Mouse (Mus musculus) left cerebral cortex, postnatal 10 days (tissue): ENCODE results near the gene Il1rl1. TPM values are rescaled to one million over a fixed set of nuclear protein-coding genes. Genes with fewer than 3 reads are reported as not detected.

Experiments used
- DNase-seq, 2 experiments: peaks; one replicate each; pipeline ENCODE4 v3.0.0; 2021 to 2022; ENCODE audit warnings: low spot score in 2 of 2, mixed read lengths in 1 of 2; ENCODE audit errors: extremely low spot score in 1 of 2
- intact Hi-C: fragments of 180-260 bp; cut with DNase I; formaldehyde crosslinking; loops from one replicate; pipeline ENCODE4 v1.15.1; 2025
- total RNA-seq, 2 experiments: library from RNA; stranded (reverse); gene quantifications; 2 replicates each; pipeline ENCODE4 v1.2.3; 2021

The Il1rl1 gene
- total RNA-seq, 2 experiments from 2014 or later: 0.21 to 0.53 TPM

DNA sequence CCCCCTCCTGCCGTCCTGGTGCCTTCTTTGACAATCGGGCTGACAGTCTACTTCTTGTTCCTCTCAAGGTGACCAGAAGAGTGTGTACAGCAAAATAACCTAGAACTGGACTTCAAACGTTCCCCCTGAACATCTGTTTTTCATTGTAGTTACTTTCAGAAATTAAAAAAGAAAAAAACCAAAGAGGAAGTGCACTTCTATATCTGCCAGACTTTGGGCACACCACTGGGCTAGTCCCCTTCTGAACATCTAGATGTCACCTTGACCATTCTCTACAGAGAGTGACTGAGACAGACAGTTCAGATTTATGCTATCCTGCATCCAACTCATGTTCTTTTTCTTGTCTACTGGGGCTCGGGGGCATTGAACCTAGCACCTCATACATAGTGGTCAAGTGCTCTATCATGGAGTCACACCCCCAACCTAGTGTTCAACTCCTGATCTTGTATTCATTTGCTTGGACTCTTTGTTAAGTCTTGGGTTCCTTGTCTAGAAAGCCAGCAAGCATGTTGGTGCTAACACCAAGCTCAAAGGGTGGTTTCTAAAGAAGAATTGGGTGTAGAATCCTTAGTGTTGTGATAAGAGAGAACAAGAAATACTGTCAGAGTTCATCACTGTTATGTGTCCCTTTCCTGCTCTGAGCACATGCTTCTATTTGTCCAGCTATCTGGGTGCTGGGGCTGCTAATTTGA is 919 bp downstream of the Il1rl1 start:
- intact Hi-C loops: no loop called here
- no peak for DNase-seq

DNA sequence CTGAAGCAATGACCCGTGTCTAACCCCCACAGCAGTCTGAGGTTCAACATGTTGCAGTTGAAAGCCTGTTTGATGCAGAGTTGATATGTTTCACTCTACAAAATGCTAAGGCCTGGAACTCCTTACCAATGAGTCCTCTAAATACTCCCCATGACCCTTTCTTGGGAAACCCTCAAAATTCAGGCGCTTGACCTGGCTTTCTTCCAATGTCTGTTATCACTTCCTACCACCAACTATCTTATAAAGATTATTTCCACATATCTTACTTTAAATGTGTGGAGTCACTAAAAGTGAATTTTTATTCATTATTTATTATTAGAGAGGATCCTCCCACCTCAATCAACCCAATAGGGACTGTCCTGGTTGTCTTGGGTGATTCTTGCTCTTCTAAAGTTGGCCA is 2.8 kb downstream of the Il1rl1 start:
- intact Hi-C loops: no loop called here
- no peak for DNase-seq

GRCm38 (mm10) chr1:40435936-40436335 is 6.6 kb downstream of the Il1rl1 start:
- intact Hi-C loops: no loop called here

DNA sequence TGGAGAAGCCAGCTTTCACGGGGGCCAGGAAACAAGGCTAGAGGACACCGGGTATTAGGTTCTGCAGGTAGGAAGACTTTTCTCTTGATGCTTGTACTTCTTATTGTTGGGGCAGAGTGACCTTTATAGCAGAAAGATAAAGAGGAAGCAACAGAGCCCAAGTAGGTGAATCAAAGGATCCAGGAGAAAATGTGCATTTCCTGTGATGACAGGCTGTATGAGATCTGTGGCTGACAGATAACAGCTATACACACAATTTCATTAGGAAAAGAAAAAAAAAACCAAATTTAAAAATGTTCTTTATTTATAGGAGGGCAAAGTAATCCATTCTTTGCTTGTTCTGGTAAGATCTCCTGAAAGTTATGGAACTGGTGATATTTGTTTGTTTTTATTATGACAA is 8.0 kb downstream of the Il1rl1 start:
- intact Hi-C loops: no loop called here
- no peak for DNase-seq

More at GRCm38 (mm10) chr1:40435936-40436335, 6.6 kb downstream of the Il1rl1 start:
- no peak for DNase-seq

- intact Hi-C loops: no loop called here
- no peak for DNase-seq
These were observed 10.1 kb downstream of the Il1rl1 start for GRCm38 (mm10) chr1:40439504-40439903.

GRCm38 (mm10) chr1:40444800-40445199 is 15.4 kb downstream of the Il1rl1 start:
- no peak for DNase-seq
- intact Hi-C loops: no loop called here

- no peak for DNase-seq
- intact Hi-C loops: no loop called here
These were observed 36.4 kb downstream of the Il1rl1 start, which contains the start of gene Il18r1 for GRCm38 (mm10) chr1:40465477-40466430. Gene Il18r1 (plus strand): TSS chr1:40465552.

- intact Hi-C loops: no loop called here
- DNase-seq: no peak
These were observed 37.9 kb downstream of the Il1rl1 start for GRCm38 (mm10) chr1:40467306-40467705.

DNA sequence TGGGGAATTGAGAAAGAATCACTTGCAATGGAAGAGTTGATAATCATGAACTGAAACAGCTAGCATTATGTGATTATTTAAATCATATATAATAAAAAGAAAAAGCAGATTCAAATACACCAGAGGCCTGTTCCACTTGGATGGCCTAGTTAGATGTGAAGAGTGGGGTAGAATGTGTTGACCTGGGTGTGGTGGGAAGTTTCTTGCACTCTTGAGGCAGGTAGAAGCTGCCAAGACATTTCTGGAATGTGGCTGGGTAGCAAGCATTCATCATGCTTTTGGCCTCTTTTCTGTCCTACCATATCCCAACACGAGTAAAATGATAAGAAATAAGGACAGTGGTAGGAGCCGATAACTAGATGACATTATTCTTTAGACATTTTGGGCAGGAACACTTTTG is 39.4 kb downstream of the Il1rl1 start:
- no peak for DNase-seq
- intact Hi-C loops: no loop called here

GRCm38 (mm10) chr1:40469900-40470299 is 40.5 kb downstream of the Il1rl1 start:
- intact Hi-C loops: no loop called here

GRCm38 (mm10) chr1:40472401-40472800 is 43.0 kb downstream of the Il1rl1 start:
- no peak for DNase-seq
- intact Hi-C loops: no loop called here

More at GRCm38 (mm10) chr1:40469900-40470299, 40.5 kb downstream of the Il1rl1 start:
- DNase-seq: no peak

DNA sequence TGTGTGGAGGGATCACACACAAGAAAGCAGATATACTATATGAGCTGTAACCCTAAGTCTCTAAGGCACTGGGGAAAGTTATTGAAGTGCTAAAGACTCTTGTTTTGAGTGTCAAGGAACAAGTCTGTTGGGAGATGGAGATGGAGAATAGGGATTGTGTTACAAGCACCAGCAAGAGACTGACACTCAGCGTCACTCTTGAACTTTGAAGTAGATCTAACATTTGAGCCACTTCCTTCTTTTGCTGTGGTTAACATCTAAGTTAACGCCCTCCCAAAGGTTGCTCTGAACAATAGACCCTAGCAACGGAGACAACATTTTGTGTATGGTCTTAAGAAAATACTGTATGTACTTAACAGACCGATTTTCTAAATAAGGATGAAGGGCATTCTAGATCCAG is 44.3 kb downstream of the Il1rl1 start:
- no peak for DNase-seq
- intact Hi-C loops: no loop called here

DNA sequence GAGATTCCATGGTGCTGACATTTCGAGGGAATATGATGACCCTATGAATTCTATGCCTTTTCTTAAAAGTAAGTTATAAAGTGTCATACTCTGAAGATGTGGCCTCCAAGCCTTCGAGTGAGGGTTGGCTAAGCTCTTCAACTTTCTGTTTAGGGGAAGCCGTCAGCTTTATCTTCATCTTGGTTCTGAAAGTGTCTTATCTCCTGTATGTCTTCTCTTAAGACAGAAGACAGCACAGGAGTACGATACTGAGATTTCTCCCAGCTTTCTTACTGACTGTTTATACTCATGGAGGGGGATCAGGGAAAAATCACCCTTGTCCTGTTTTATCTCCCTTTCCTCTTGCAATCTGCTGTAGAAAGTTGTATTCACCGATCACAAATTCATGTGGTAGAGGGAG is 45.0 kb downstream of the Il1rl1 start:
- intact Hi-C loops: no loop called here
- no peak for DNase-seq

GRCm38 (mm10) chr1:40475697-40476096 is 46.3 kb downstream of the Il1rl1 start:
- DNase-seq: no peak
- intact Hi-C loops: no loop called here

GRCm38 (mm10) chr1:40476756-40477155 is 47.4 kb downstream of the Il1rl1 start:
- intact Hi-C loops: no loop called here
- DNase-seq: no peak

DNA sequence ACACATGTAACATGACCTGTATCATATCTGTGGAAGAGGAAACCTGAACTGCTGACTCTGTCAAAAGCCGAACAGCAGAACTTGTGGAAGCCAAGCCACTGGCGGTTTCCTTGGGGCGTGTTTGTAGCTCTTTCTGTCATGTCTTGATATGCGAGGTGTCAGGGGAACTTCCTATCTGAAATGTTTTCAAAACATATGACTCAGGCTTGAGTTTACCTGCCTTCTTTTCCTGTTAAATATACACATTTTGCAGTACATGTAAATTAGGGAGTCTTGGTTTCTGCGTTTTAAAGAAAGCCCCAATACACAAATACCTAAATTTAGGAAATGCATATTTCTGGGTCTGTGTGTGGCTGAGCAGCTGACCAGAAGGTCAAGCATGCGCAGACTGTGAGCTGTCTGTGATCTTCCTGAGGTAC is 50.1 kb downstream of the Il1rl1 start:
- intact Hi-C loops: no loop called here
- DNase-seq: no peak

DNA sequence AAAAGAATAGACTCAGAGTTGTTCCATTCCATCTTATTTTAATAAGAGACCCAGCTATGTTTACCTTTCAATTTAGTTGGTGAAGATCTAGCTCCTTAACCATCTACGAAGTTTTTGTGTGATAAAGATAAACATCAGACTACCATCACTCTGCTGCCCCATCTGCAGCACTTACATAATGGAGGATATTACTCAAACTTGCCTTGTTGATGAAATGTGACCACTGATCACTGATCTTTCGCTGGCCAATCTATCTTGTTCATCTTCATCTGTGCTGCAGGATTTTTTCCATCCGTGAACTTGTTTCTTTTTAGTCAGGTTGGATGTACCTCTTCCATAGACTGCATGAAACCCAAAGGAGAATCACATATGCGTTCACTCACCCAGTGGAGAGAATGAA is 65.2 kb downstream of the Il1rl1 start:
- no peak for DNase-seq
- intact Hi-C loops: no loop called here

DNA sequence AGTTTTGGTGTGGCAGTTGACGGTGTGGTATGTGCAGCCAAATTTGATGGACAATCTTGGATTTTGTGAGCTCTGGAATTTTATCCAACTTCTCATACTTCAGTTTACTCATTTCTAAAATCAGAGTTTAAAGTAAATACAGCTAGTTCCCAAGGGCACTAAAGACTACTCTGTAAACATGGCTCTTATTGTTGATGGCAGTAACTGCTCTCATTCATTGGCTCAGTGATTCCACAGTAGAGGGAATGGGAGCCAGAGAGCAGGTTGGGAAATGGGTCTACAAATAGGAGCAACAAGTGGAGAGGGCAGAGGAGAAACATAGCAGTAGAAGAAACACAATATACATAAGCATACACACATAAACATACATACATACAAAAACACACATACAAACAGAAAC is 70.3 kb downstream of the Il1rl1 start:
- DNase-seq: no peak
- intact Hi-C loops: no loop called here

GRCm38 (mm10) chr1:40501126-40501525 is 71.8 kb downstream of the Il1rl1 start:
- intact Hi-C loops: no loop called here
- no peak for DNase-seq
